Mouse (Mus musculus): ENCODE data around the gene Rmnd5a. TPM values are rescaled to one million over a fixed set of nuclear protein-coding genes. Genes with fewer than 3 reads are reported as not detected.

Rmnd5a gene
- 237 TPM for polyA plus RNA-seq (2014; fragmentation: Illumina TruSeq; extraction: RNeasy Lipid Tissue Mini Kit (QIAGEN cat#74804); ENCODE audit: low replicate concordance)

GRCm38 (mm10) chr6:71440492-71441250 is at the start of gene Rmnd5a:
Rmnd5a (minus strand) TSS chr6:71440637.

DNA sequence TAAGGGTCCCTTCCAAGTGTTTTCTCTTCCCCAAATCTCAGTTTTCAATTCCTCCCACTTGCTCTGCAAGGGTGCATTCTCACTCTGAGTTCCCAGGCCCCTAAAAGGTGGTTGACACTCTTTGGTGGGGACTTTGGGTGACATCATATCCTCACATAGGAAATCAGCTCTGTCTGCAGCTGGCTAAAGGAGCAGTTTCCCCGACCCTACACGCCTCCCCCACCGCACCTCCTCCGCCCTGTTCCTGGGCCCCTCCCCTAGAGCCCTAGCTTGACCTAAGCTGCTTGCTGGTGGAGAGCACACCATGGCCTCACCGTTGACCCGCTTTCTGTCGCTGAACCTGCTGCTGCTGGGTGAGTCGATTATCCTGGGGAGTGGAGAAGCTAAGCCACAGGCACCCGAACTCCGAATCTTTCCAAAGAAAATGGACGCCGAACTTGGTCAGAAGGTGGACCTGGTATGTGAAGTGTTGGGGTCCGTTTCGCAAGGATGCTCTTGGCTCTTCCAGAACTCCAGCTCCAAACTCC is 67.1 kb downstream of the Rmnd5a start, which contains the start of gene Cd8a:
TSS of gene Cd8a (plus strand) at position 179 of the 527 bp plus-strand sequence.

Other genes starting within 250 kb of the Rmnd5a start
- 3,956 TPM for gene Fabp1, start 240.8 kb downstream of the Rmnd5a start, polyA plus RNA-seq (2014; fragmentation: Illumina TruSeq; extraction: RNeasy Lipid Tissue Mini Kit (QIAGEN cat#74804); ENCODE audit: low replicate concordance)
- gene Krcc1, start 169.0 kb downstream of the Rmnd5a start, polyA plus RNA-seq (2014; fragmentation: Illumina TruSeq; extraction: RNeasy Lipid Tissue Mini Kit (QIAGEN cat#74804); ENCODE audit: low replicate concordance), result 522 TPM
- gene Smyd1, start 118.4 kb downstream of the Rmnd5a start, polyA plus RNA-seq (2014; fragmentation: Illumina TruSeq; extraction: RNeasy Lipid Tissue Mini Kit (QIAGEN cat#74804); ENCODE audit: low replicate concordance), result 0.22 TPM
- gene Cd8b1, start 117.8 kb downstream of the Rmnd5a start, polyA plus RNA-seq (2014; fragmentation: Illumina TruSeq; extraction: RNeasy Lipid Tissue Mini Kit (QIAGEN cat#74804); ENCODE audit: low replicate concordance), result not detected
- gene Cd8a, start 67.2 kb downstream of the Rmnd5a start, polyA plus RNA-seq (2014; fragmentation: Illumina TruSeq; extraction: RNeasy Lipid Tissue Mini Kit (QIAGEN cat#74804); ENCODE audit: low replicate concordance), result 13.4 TPM
- gene Rnf103, start 53.3 kb upstream of the Rmnd5a start, polyA plus RNA-seq (2014; fragmentation: Illumina TruSeq; extraction: RNeasy Lipid Tissue Mini Kit (QIAGEN cat#74804); ENCODE audit: low replicate concordance), result 210 TPM
- gene Chmp3, start 103.2 kb upstream of the Rmnd5a start, polyA plus RNA-seq (2014; fragmentation: Illumina TruSeq; extraction: RNeasy Lipid Tissue Mini Kit (QIAGEN cat#74804); ENCODE audit: low replicate concordance), result 212 TPM
- 81.1 TPM for gene Kdm3a, start 192.4 kb upstream of the Rmnd5a start, polyA plus RNA-seq (2014; fragmentation: Illumina TruSeq; extraction: RNeasy Lipid Tissue Mini Kit (QIAGEN cat#74804); ENCODE audit: low replicate concordance)